Mouse (Mus musculus): Measurements from ENCODE around the gene Rgs14. TPM values are rescaled to one million over a fixed set of nuclear protein-coding genes. Genes with fewer than 3 reads are reported as not detected.
A peak's percentile ranks its signal among the peaks of the same experiment; 100 is the strongest.

Rgs14 gene
- polyA plus RNA-seq, 1 experiment from 2014 or later, result 1.4 TPM

GRCm38 (mm10) chr13:55390644-55391043 is 21.1 kb downstream of the Rgs14 start:
- no peak overlapping the region for H3K9ac ChIP-seq
- no peaks in the 10 kb centered on the region for H3K4me1 ChIP-seq
- H3K9me3 ChIP-seq, result no peaks in the 10 kb centered on the region; the same call in 1 of the 2 replicates
- H3K4me2 ChIP-seq, result no peak overlapping the region
- no peak overlapping the region for H3K27ac ChIP-seq
- 76% methylated on average over 3 of the region's 3 CpGs for WGBS
- H3K36me3 ChIP-seq, result no peaks in the 10 kb centered on the region
- no peak overlapping the region for H3K4me3 ChIP-seq
- no peaks in the 10 kb centered on the region for H3K27me3 ChIP-seq
- no peak for ATAC-seq (ENCODE audit: insufficient number of reproducible peaks, insufficient read depth, low FRiP score, low TSS enrichment, low read depth)

- Histone ChIP-seq H3K27me3 (no peaks in the 10 kb centered on the region), H3K36me3 (no peaks in the 10 kb centered on the region), H3K9me3 (no peaks in the 10 kb centered on the region; the same call in 1 of the 2 replicates), H3K4me2 (no peak overlapping the region), H3K4me1 (no peaks in the 10 kb centered on the region), H3K9ac (no peak overlapping the region), H3K27ac (no peak overlapping the region), H3K4me3 (no peak overlapping the region)
- 92% methylated on average over 1 of the region's 1 CpGs for WGBS
- ATAC-seq (ENCODE audit: insufficient number of reproducible peaks, insufficient read depth, low FRiP score, low TSS enrichment, low read depth), result no peak
Measured at GRCm38 (mm10) chr13:55391626-55392029, 22.1 kb downstream of the Rgs14 start.

GRCm38 (mm10) chr13:55392933-55393332 is 23.4 kb downstream of the Rgs14 start:
- Histone ChIP-seq H3K36me3 (no peaks in the 10 kb centered on the region), H3K27me3 (no peaks in the 10 kb centered on the region), H3K4me3 (no peak overlapping the region), H3K4me2 (no peak overlapping the region), H3K9ac (no peak overlapping the region), H3K4me1 (no peaks in the 10 kb centered on the region), H3K27ac (no peak overlapping the region), H3K9me3 (no peaks in the 10 kb centered on the region; the same call in 1 of the 2 replicates)
- WGBS, result 68% methylated on average over 4 of the region's 4 CpGs
- no peak for ATAC-seq (ENCODE audit: insufficient number of reproducible peaks, insufficient read depth, low FRiP score, low TSS enrichment, low read depth)

GRCm38 (mm10) chr13:55398088-55398487 is 28.6 kb downstream of the Rgs14 start, which contains the start of gene Slc34a1:
Slc34a1 (plus strand) TSS chr13:55398187.
- no peaks in the 10 kb centered on the region; the same call in 1 of the 2 replicates for H3K27me3 ChIP-seq
- no peak for ATAC-seq (ENCODE audit: insufficient number of reproducible peaks, insufficient read depth, low FRiP score, low TSS enrichment, low read depth)
- 79% methylated on average over 1 of the region's 1 CpGs for WGBS
- no peak within 1 kb of the TSS for H3K4me3 ChIP-seq
- H3K9me3 ChIP-seq, result no peaks in the 10 kb centered on the region; the same call in 1 of the 2 replicates
- H3K36me3 ChIP-seq, result no peaks in the 10 kb centered on the region
- no peak within 1 kb of the TSS for H3K4me2 ChIP-seq
- H3K27ac ChIP-seq, result no peak within 1 kb of the TSS
- no peak within 1 kb of the TSS for H3K9ac ChIP-seq
- H3K4me1 ChIP-seq, result no peaks in the 10 kb centered on the region

GRCm38 (mm10) chr13:55399300-55400038 is 29.9 kb downstream of the Rgs14 start:
- H3K9me3 ChIP-seq, result no peaks in the 10 kb centered on the region
- ATAC-seq (ENCODE audit: insufficient number of reproducible peaks, insufficient read depth, low FRiP score, low TSS enrichment, low read depth), result no peak
- no peaks in the 10 kb centered on the region for H3K36me3 ChIP-seq
- 55% methylated on average over 5 of the region's 5 CpGs for WGBS
- no peaks in the 10 kb centered on the region for H3K4me1 ChIP-seq
- peaks cover 3% of the 10 kb centered on the region; the same call in 1 of the 2 replicates for H3K27me3 ChIP-seq
- H3K9ac ChIP-seq, result no peak overlapping the region
- H3K27ac ChIP-seq, result no peak overlapping the region
- no peak overlapping the region for H3K4me3 ChIP-seq
- no peak overlapping the region for H3K4me2 ChIP-seq

GRCm38 (mm10) chr13:55400039-55400346 is 30.5 kb downstream of the Rgs14 start:
- ATAC-seq (ENCODE audit: insufficient number of reproducible peaks, insufficient read depth, low FRiP score, low TSS enrichment, low read depth), result no peak

GRCm38 (mm10) chr13:55403266-55403665 is 33.7 kb downstream of the Rgs14 start:
- Histone ChIP-seq H3K27me3 (peaks cover 3% of the 10 kb centered on the region; the same call in 1 of the 2 replicates), H3K9me3 (no peaks in the 10 kb centered on the region), H3K36me3 (no peaks in the 10 kb centered on the region), H3K4me2 (no peak overlapping the region), H3K4me3 (no peak overlapping the region), H3K27ac (no peak overlapping the region), H3K4me1 (peaks cover 6% of the 10 kb centered on the region), H3K9ac (no peak overlapping the region)
- no peak for ATAC-seq (ENCODE audit: insufficient number of reproducible peaks, insufficient read depth, low FRiP score, low TSS enrichment, low read depth)
- 70% methylated on average over 7 of the region's 7 CpGs for WGBS

More at GRCm38 (mm10) chr13:55400039-55400346, 30.5 kb downstream of the Rgs14 start:
- Histone ChIP-seq H3K4me1 (no peaks in the 10 kb centered on the region), H3K4me3 (no peak overlapping the region), H3K4me2 (no peak overlapping the region), H3K36me3 (no peaks in the 10 kb centered on the region), H3K9me3 (no peaks in the 10 kb centered on the region), H3K27ac (no peak overlapping the region), H3K27me3 (peaks cover 3% of the 10 kb centered on the region; the same call in 1 of the 2 replicates), H3K9ac (no peak overlapping the region)
- 73% methylated on average over 1 of the region's 1 CpGs for WGBS

- H3K27ac ChIP-seq, result peak overlapping the region; percentile 13; the same call in 1 of the 2 replicates
- 65% methylated on average over 15 of the region's 15 CpGs for WGBS
- no peaks in the 10 kb centered on the region for H3K9me3 ChIP-seq
- H3K4me2 ChIP-seq, result no peak overlapping the region
- no peak for ATAC-seq (ENCODE audit: insufficient number of reproducible peaks, insufficient read depth, low FRiP score, low TSS enrichment, low read depth)
- H3K27me3 ChIP-seq, result peaks cover 7% of the 10 kb centered on the region
- H3K4me1 ChIP-seq, result peaks cover 6% of the 10 kb centered on the region
- H3K9ac ChIP-seq, result 0 out of 2 replicates have a peak overlapping the region, but pooled peaks have one; percentile 27
- no peak overlapping the region for H3K4me3 ChIP-seq
- no peaks in the 10 kb centered on the region for H3K36me3 ChIP-seq
Measured at GRCm38 (mm10) chr13:55403935-55404852, 34.7 kb downstream of the Rgs14 start.

GRCm38 (mm10) chr13:55404853-55405782 is 35.6 kb downstream of the Rgs14 start:
- Histone ChIP-seq H3K27me3 (peaks cover 7% of the 10 kb centered on the region), H3K9me3 (no peaks in the 10 kb centered on the region), H3K27ac (no peak overlapping the region), H3K4me3 (no peak overlapping the region), H3K9ac (peak overlapping the region; percentile 53; the same call in 1 of the 2 replicates), H3K4me2 (peak overlapping the region; percentile 21), H3K36me3 (no peaks in the 10 kb centered on the region), H3K4me1 (peaks cover 6% of the 10 kb centered on the region)
- ATAC-seq (ENCODE audit: insufficient number of reproducible peaks, insufficient read depth, low FRiP score, low TSS enrichment, low read depth), result peak; percentile 60
- WGBS, result 10% methylated on average over 11 of the region's 11 CpGs

- whole genome bisulfite sequencing, result 69% methylated on average over 13 of the region's 13 CpGs
- H3K4me2 ChIP-seq, result 0 out of 2 replicates have a peak overlapping the region, but pooled peaks have one; percentile 21
- ATAC-seq (ENCODE audit: insufficient number of reproducible peaks, insufficient read depth, low FRiP score, low TSS enrichment, low read depth), result no peak
Measured at GRCm38 (mm10) chr13:55405783-55406390, 36.4 kb downstream of the Rgs14 start.

More at GRCm38 (mm10) chr13:55405783-55406390, 36.4 kb downstream of the Rgs14 start:
- no peak overlapping the region for H3K4me3 ChIP-seq
- peak overlapping the region; percentile 53; the same call in 1 of the 2 replicates for H3K9ac ChIP-seq
- H3K9me3 ChIP-seq, result no peaks in the 10 kb centered on the region
- no peaks in the 10 kb centered on the region for H3K36me3 ChIP-seq
- H3K27me3 ChIP-seq, result peaks cover 7% of the 10 kb centered on the region
- H3K27ac ChIP-seq, result no peak overlapping the region
- H3K4me1 ChIP-seq, result peaks cover 6% of the 10 kb centered on the region

All from embryonic facial prominence, embryonic 13.5 days (tissue).